In the genomic region with DNA sequence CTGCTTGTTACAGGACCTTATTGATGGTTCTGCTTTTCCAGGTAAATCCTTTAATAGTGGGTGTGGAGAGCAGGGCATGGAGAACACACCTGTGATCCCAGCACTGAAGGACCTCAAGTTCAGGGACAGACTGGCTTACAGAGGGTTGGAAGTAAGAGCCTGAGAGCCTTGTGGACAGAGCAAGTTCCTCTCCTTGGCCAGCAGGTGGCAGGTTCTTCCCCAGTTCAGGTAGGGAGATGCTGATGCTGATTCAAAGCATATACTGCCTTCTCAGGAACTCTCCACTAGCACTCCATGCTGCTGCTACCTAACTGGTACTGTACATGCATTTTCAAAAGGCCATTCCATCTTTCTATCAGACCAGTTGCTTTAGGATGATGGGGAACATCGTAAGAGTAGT, we compare ENCODE assay signal across 7 mouse cellular contexts. TPM values are rescaled to one million over a fixed set of nuclear protein-coding genes. Genes with fewer than 3 reads are reported as not detected.
A peak's percentile ranks its signal among the peaks of the same experiment; 100 is the strongest.
DNase-seq lines count a peak whose midpoint lies in the region; ATAC-seq and TF ChIP-seq lines count a peak whose summit lies in the region.

No protein-coding gene starts in this region.

- 56% methylated on average over 1 of the region's 1 CpGs for WGBS in stomach, postnatal 0 days

- no peak for TF ChIP-seq EP300 in MEL (IDR thresholded peaks at IDR 0.05; ENCODE audit: low read depth in 1 of 2, low read length in 2 of 2)
- TF ChIP-seq EP300 in stomach, postnatal 0 days (optimal IDR thresholded peaks at IDR 0.05), result no peak

- no peaks in the 10 kb centered on the region for H3K27me3 ChIP-seq in MEL (ENCODE audit: control insufficient read depth in 1 of 2, insufficient read depth in 2 of 2, low read length in 2 of 2)
- H3K27me3 ChIP-seq in stomach, postnatal 0 days (ENCODE audit: control insufficient read depth, insufficient read depth, low read length), result no peaks in the 10 kb centered on the region

- H3K27ac ChIP-seq in MEL (ENCODE audit: control insufficient read depth, low read depth, low read length), result no peak overlapping the region
- no peak overlapping the region for H3K27ac ChIP-seq in stomach, postnatal 0 days (replicated peaks)

- no peaks in the 10 kb centered on the region for H3K4me1 ChIP-seq in MEL (ENCODE audit: control insufficient read depth in 1 of 2, insufficient read depth in 2 of 2, low read length in 2 of 2)
- H3K4me1 ChIP-seq in stomach, postnatal 0 days (replicated peaks; ENCODE audit: control insufficient read depth, insufficient read depth), result no peaks in the 10 kb centered on the region

- H3K4me3 ChIP-seq in MEL (ENCODE audit: control insufficient read depth in 1 of 2, insufficient read depth in 1 of 2, low read depth in 2 of 2, low read length in 2 of 2), result no peak overlapping the region
- H3K4me3 ChIP-seq in stomach, postnatal 0 days (ENCODE audit: low read depth, low read length), result no peak overlapping the region

- no peak for TF ChIP-seq POLR2A in MEL (IDR thresholded peaks at IDR 0.05; ENCODE audit: control insufficient read depth in 1 of 2, insufficient read depth in 1 of 2, low read depth in 1 of 2, low read length in 2 of 2, poor library complexity in 1 of 2)

- no peaks in the 10 kb centered on the region for H3K9me3 ChIP-seq in MEL (replicated peaks; ENCODE audit: insufficient read depth, low read length)
- no peaks in the 10 kb centered on the region for H3K9me3 ChIP-seq in stomach, postnatal 0 days (ENCODE audit: control insufficient read depth, low read length)

- no peak for ATAC-seq in stomach, postnatal 0 days (ENCODE audit: low FRiP score, low TSS enrichment)

- peak; percentile 22 for TF ChIP-seq RAD21 in MEL (IDR thresholded peaks at IDR 0.05; ENCODE audit: low read depth, low read length)

- H3K4me2 ChIP-seq in stomach, postnatal 0 days (replicated peaks; ENCODE audit: low read depth), result no peak overlapping the region

- TF ChIP-seq CTCF in MEL (IDR thresholded peaks at IDR 0.05 in 2 of 3, conservative IDR thresholded peaks at IDR 0.05 in 1 of 3; ENCODE audit: control insufficient read depth in 1 of 3, insufficient read depth in 1 of 3, low read depth in 2 of 3, low read length in 3 of 3, poor library complexity in 1 of 3, severe bottlenecking in 1 of 3), result peak; percentile 49 to 65 (median 62)
- peak; percentile 82 for TF ChIP-seq CTCF in stomach, postnatal 0 days (IDR thresholded peaks at IDR 0.05; ENCODE audit: low read depth)

- intact Hi-C loops in heart, postnatal 14 days (cut with DNase I), result no loop called here

- no peaks in the 10 kb centered on the region for H3K36me3 ChIP-seq in MEL (ENCODE audit: control insufficient read depth in 1 of 2, insufficient read depth in 2 of 2, low read length in 2 of 2)
- H3K36me3 ChIP-seq in stomach, postnatal 0 days (ENCODE audit: control insufficient read depth, insufficient read depth, low read length), result no peaks in the 10 kb centered on the region

- DNase-seq in kidney, adult 8-10 months, result peak; percentile 15 to 27
- no peak for DNase-seq in kidney, adult 11 months
- DNase-seq in MEL (ENCODE audit: low read depth, low spot score), result peak; percentile 44
- DNase-seq in adrenal gland, postnatal 14 days, result peak; percentile 49
- peak; percentile 11 to 14 for DNase-seq in heart, postnatal 14 days
- DNase-seq in lung, postnatal 10 days, result peak; percentile 30
- peak; percentile 60 for DNase-seq in stomach, postnatal 0 days (ENCODE audit: low spot score)

- no peak overlapping the region for H3K9ac ChIP-seq in MEL (ENCODE audit: control insufficient read depth, low read depth, low read length, poor library complexity, severe bottlenecking)
- no peak overlapping the region for H3K9ac ChIP-seq in stomach, postnatal 0 days (ENCODE audit: low read length)

- no peaks in the 10 kb centered on the region for H3K79me2 ChIP-seq in MEL (ENCODE audit: control insufficient read depth, insufficient read depth, low read length, poor library complexity)

TF ChIP-seq in MEL, 35 proteins besides CTCF, POLR2A, EP300 and RAD21:
- TF ChIP-seq SMC3 (IDR thresholded peaks at IDR 0.05; ENCODE audit: low read depth, low read length), result peak; percentile 42
- TF ChIP-seq POLR2AphosphoS5 (IDR thresholded peaks at IDR 0.05; ENCODE audit: borderline replicate concordance, low read depth, low read length), result no peak

RNA-seq across cellular contexts. Expression of a gene that starts 20.5 kb away (rescaled TPM):
- total RNA-seq in MEL (2012; rRNA removed), result not detected in 2 replicates
- not detected for polyA plus RNA-seq in MEL (2012; ENCODE audit: insufficient read depth in 1 of 2, insufficient read length in 2 of 2, low read depth in 1 of 2, low replicate concordance in 2 of 2, missing spikeins in 1 of 2)
- not detected in 2 replicates for total RNA-seq in adrenal gland, postnatal 14 days (2021)
- total RNA-seq in heart, postnatal 14 days (2021), result not detected
- not detected in 2 replicates for polyA plus RNA-seq in stomach, postnatal 0 days (2015; fragmentation: Nextera tagmentation; extraction: Ambion mirVana)

RNA-seq across cellular contexts. Expression of a gene that starts 40.7 kb away (rescaled TPM):
- total RNA-seq in MEL (2012; rRNA removed), result not detected in 2 replicates
- polyA plus RNA-seq in MEL (2012; ENCODE audit: insufficient read depth in 1 of 2, insufficient read length in 2 of 2, low read depth in 1 of 2, low replicate concordance in 2 of 2, missing spikeins in 1 of 2), result not detected
- total RNA-seq in adrenal gland, postnatal 14 days (2021), result 0.83 and 16.0 TPM in 2 replicates
- not detected for total RNA-seq in heart, postnatal 14 days (2021)
- polyA plus RNA-seq in stomach, postnatal 0 days (2015; fragmentation: Nextera tagmentation; extraction: Ambion mirVana), result 0.44 and 0.65 TPM in 2 replicates
